Mouse (Mus musculus) lung, embryonic 16.5 days (tissue): ENCODE results near the gene Olfr1. TPM values are rescaled to one million over a fixed set of nuclear protein-coding genes. Genes with fewer than 3 reads are reported as not detected.

Experiments
- ATAC-seq: fragments of 200-750 bp; cut with Nextera tagmentation; 2 replicates; pipeline ENCODE4 v1.8.0; 2017; ENCODE audit warnings: low read depth, mild to moderate bottlenecking, moderate library complexity
- H3K27ac ChIP-seq: fragments of 300-500 bp; sonication (generic); 2 replicates; pipeline ENCODE4 v1.5.1; 2014; ENCODE audit warnings: mild to moderate bottlenecking, control low read depth, low read length
- H3K27me3 ChIP-seq: fragments of 300-500 bp; sonication (generic); 2 replicates; pipeline ENCODE4 v1.6.1; 2014; ENCODE audit warnings: low read depth, low read length, mixed read lengths; ENCODE audit not compliant: control insufficient read depth, insufficient read depth
- H3K36me3 ChIP-seq: fragments of 300-500 bp; sonication (generic); 2 replicates; pipeline ENCODE4 v1.6.1; 2014; ENCODE audit warnings: low read length; ENCODE audit not compliant: control insufficient read depth, insufficient read depth
- H3K4me1 ChIP-seq: fragments of 300-500 bp; sonication (generic); replicated peaks from 2 replicates; pipeline ENCODE4 v1.6.1; 2014; ENCODE audit warnings: low read length, mixed read lengths; ENCODE audit not compliant: control insufficient read depth, insufficient read depth
- H3K4me2 ChIP-seq: fragments of 300-500 bp; sonication (generic); 2 replicates; pipeline ENCODE4 v1.6.1; 2014; ENCODE audit warnings: low read depth, low read length, control low read depth
- H3K4me3 ChIP-seq: fragments of 300-500 bp; sonication (generic); 2 replicates; pipeline ENCODE4 v1.5.1; 2014; ENCODE audit warnings: mild to moderate bottlenecking, low read length, control low read depth
- H3K9ac ChIP-seq: fragments of 300-500 bp; sonication (generic); 2 replicates; pipeline ENCODE4 v1.6.1; 2014; ENCODE audit warnings: low read length, control low read depth
- H3K9me3 ChIP-seq: fragments of 300-500 bp; sonication (generic); 2 replicates; pipeline ENCODE4 v1.6.1; 2016; ENCODE audit warnings: low read length; ENCODE audit not compliant: control insufficient read depth
- WGBS: fragments of 180-500 bp; shearing (Covaris S2); extraction: QIAGEN DNeasy Blood & Tissue Kit; methylation state at CpG from one replicate; pipeline ENCODE4 v1.1.7; 2014; 5-methylcytosine and 5-hydroxymethylcytosine counted together
- polyA plus RNA-seq: library from polyadenylated mRNA; unstranded; fragments of >200 nt; fragmentation: Nextera tagmentation; extraction: Ambion mirVana; gene quantifications from 2 replicates; pipeline ENCODE4 v1.2.1, GENCODE M21; 2015

The Olfr1 gene
- not detected in 2 replicates for polyA plus RNA-seq

DNA sequence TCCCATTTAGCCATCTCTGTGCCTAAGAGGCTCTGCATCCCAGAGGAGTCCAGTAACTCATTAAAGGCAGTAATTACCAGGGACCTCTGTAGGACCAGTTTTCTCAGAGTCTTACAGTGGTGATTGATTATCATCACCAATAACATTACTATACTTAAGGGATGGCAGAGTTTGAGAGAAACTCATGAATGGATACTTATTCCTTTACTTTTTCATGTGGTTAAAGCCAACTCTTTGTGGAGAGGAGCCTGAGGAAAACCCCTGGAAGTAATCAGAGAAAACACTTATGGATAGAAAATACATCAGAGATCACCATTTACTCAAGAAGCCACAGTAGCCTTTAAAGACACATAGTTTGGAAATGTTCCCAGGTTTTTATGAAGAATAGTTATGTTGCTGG lies at the start of gene Olfr1:
TSS of gene Olfr1 (minus strand) at position 101 of the 400 bp plus-strand sequence.
- no peak for ATAC-seq
- Histone ChIP-seq H3K27ac (no peak within 1 kb of the TSS), H3K4me2 (no peak within 1 kb of the TSS), H3K9ac (no peak within 1 kb of the TSS), H3K4me3 (no peak within 1 kb of the TSS), H3K27me3 (no peaks in the 10 kb centered on the region), H3K36me3 (no peaks in the 10 kb centered on the region), H3K9me3 (no peaks in the 10 kb centered on the region), H3K4me1 (no peaks in the 10 kb centered on the region)

DNA sequence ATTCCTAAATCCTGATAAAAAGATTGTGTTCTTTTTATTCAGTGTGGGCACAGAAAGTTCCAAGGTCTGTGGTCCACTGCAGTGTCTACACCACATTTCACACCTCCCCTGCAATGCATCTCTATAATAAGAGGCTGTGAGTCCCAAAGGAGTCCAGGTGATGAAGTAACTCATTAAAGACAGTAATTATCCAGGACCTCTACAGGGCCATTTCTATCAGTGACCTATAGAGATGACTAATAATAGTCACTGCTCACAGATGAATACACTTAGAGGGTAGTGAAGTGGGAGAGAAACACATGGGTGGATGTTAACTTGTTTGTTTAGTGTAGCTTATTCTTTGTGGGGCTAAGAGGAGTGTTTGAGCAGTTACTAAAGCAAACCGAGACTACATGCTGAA lies 29.0 kb upstream of the Olfr1 start, which contains the start of gene Olfr378:
TSS of gene Olfr378 (minus strand) at position 101 of the 400 bp plus-strand sequence.
- Histone ChIP-seq H3K27me3 (no peaks in the 10 kb centered on the region), H3K36me3 (no peaks in the 10 kb centered on the region), H3K9me3 (no peaks in the 10 kb centered on the region), H3K27ac (no peak within 1 kb of the TSS), H3K4me2 (no peak within 1 kb of the TSS), H3K9ac (no peak within 1 kb of the TSS), H3K4me1 (no peaks in the 10 kb centered on the region), H3K4me3 (no peak within 1 kb of the TSS)
- WGBS: 85% methylated on average over 1 of the region's 1 CpGs
- ATAC-seq: no peak

DNA sequence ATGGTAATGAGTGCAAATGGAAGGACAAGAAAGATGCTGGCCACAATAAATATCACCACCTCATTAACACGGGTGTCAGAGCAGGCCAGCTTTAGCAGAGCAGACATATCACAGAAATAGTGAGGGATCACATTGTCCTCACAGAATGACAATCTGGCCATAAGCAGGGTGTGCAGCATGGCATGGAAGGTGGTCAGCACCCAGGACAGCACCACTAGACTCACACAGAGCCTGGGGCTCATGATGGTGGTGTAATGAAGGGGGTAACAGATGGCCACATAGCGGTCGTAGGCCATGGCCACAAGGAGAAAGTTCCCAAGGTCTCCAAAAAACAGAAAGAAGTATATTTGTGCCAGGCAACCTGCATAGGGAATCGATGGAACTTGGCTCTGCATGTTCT lies 4.0 kb downstream of the Olfr1 start:
- Histone ChIP-seq H3K4me2 (no peak overlapping the region), H3K9me3 (no peaks in the 10 kb centered on the region), H3K27ac (no peak overlapping the region), H3K36me3 (no peaks in the 10 kb centered on the region), H3K27me3 (no peaks in the 10 kb centered on the region), H3K9ac (no peak overlapping the region), H3K4me3 (no peak overlapping the region), H3K4me1 (no peaks in the 10 kb centered on the region)
- WGBS: 66% methylated on average over 4 of the region's 4 CpGs
- no peak for ATAC-seq

DNA sequence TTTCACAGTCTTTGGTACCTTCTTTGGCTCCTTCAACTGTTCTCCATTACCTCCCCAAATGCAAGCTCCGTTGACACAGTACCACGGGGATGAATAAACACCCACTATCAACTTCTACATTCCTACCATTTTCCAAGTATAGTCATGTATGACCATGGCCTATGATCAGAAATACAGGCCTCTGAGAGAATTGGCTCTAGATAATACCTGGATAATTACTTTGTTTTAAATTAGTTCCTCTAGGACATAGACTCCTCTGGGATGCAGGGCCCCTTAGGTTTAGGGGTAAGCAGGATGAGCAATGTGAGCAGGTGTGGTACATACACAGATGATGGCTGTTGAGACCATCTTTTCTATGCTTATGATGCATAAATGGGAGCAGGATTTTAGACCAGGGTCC lies 28.5 kb downstream of the Olfr1 start, which contains the start of gene Olfr376:
TSS of gene Olfr376 (plus strand) at position 301 of the 400 bp plus-strand sequence.
- H3K9ac ChIP-seq: no peak within 1 kb of the TSS
- H3K27ac ChIP-seq: no peak within 1 kb of the TSS
- ATAC-seq: no peak
- no peaks in the 10 kb centered on the region for H3K36me3 ChIP-seq
- no peak within 1 kb of the TSS for H3K4me3 ChIP-seq
- H3K4me2 ChIP-seq: no peak within 1 kb of the TSS
- H3K9me3 ChIP-seq: no peaks in the 10 kb centered on the region
- 72% methylated on average over 2 of the region's 2 CpGs for WGBS
- H3K4me1 ChIP-seq: no peaks in the 10 kb centered on the region
- no peaks in the 10 kb centered on the region for H3K27me3 ChIP-seq

DNA sequence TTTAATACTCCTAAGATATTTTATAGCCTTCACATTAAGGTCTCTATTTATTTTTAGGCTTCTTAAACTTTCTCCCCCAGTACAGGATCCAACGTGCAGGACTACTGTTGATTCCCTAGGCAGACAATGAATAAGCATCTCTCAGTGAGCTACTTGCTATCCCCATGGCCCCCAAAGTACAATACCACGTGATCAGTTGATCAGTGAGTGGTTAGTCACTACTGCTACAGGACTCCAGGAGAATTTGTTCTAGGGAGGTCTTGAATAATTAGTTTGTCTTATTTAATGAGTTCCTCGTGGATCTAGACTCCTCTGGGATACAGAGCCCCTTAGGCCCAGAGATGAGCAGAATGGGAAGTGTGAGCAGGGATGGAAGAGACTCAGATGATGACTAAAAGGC lies 48.9 kb downstream of the Olfr1 start, which contains the start of gene Olfr20:
TSS of gene Olfr20 (plus strand) at position 301 of the 400 bp plus-strand sequence.
- H3K36me3 ChIP-seq: no peaks in the 10 kb centered on the region
- H3K9me3 ChIP-seq: no peaks in the 10 kb centered on the region
- no peaks in the 10 kb centered on the region for H3K4me1 ChIP-seq
- H3K9ac ChIP-seq: no peak within 1 kb of the TSS
- ATAC-seq: no peak
- no peak within 1 kb of the TSS for H3K4me2 ChIP-seq
- no peak within 1 kb of the TSS for H3K4me3 ChIP-seq
- WGBS: 38% methylated on average over 3 of the region's 3 CpGs
- H3K27ac ChIP-seq: no peak within 1 kb of the TSS
- H3K27me3 ChIP-seq: no peaks in the 10 kb centered on the region

Other genes starting within 250 kb of the Olfr1 start
- 0.18 and 0.70 TPM in 2 replicates for gene P2rx5, start 239.2 kb downstream of the Olfr1 start, polyA plus RNA-seq
- 117 and 121 TPM in 2 replicates for gene Emc6, start 222.6 kb downstream of the Olfr1 start, polyA plus RNA-seq
- gene Tax1bp3, start 222.5 kb downstream of the Olfr1 start, polyA plus RNA-seq: 275 and 278 TPM in 2 replicates
- gene Ctns, start 200.6 kb downstream of the Olfr1 start, polyA plus RNA-seq: 14.9 and 16.4 TPM in 2 replicates
- gene Shpk, start 200.2 kb downstream of the Olfr1 start, polyA plus RNA-seq: 1.6 and 2.3 TPM in 2 replicates
- gene Trpv1, start 165.3 kb downstream of the Olfr1 start, polyA plus RNA-seq: 0.05 TPM in 1 of 2 replicates, not detected in the other
- 0.13 and 0.14 TPM in 2 replicates for gene Trpv3, start 132.2 kb downstream of the Olfr1 start, polyA plus RNA-seq
- gene Aspa, start 70.0 kb downstream of the Olfr1 start, polyA plus RNA-seq: 1.4 and 1.8 TPM in 2 replicates
- not detected in 2 replicates for gene Gm49340, start 69.9 kb downstream of the Olfr1 start, polyA plus RNA-seq
- 0.21 TPM in 1 of 2 replicates, not detected in the other for gene Spata22, start 69.9 kb downstream of the Olfr1 start, polyA plus RNA-seq
- gene Olfr20, start 48.8 kb downstream of the Olfr1 start, polyA plus RNA-seq: not detected in 2 replicates
- gene Olfr376, start 28.4 kb downstream of the Olfr1 start, polyA plus RNA-seq: not detected in 2 replicates
- gene Olfr378, start 28.9 kb upstream of the Olfr1 start, polyA plus RNA-seq: not detected in 2 replicates
- gene Olfr380, start 57.9 kb upstream of the Olfr1 start, polyA plus RNA-seq: not detected in 2 replicates
- not detected in 2 replicates for gene Olfr381, start 92.0 kb upstream of the Olfr1 start, polyA plus RNA-seq
- gene Olfr382, start 117.6 kb upstream of the Olfr1 start, polyA plus RNA-seq: not detected in 2 replicates
- not detected in 2 replicates for gene Olfr385, start 193.4 kb upstream of the Olfr1 start, polyA plus RNA-seq
- not detected in 2 replicates for gene Olfr384, start 199.0 kb upstream of the Olfr1 start, polyA plus RNA-seq